Mouse (Mus musculus) ES-Bruce4 (cell line): ENCODE data around the gene Usp29. TPM values are rescaled to one million over a fixed set of nuclear protein-coding genes. Genes with fewer than 3 reads are reported as not detected.
"Not testable (repeated sequence)": the region's sequence is repeated elsewhere in the genome, so short reads cannot be mapped to it uniquely, and the experiment has no call there.

Source experiments
- H3K27ac ChIP-seq: 2 replicates; pipeline ENCODE4 v1.5.1; 2012; ENCODE audit warnings: low read length, inconsistent platforms; ENCODE audit not compliant: insufficient read depth
- H3K27me3 ChIP-seq: 2 replicates; pipeline ENCODE4 v1.6.1; 2012; ENCODE audit warnings: mild to moderate bottlenecking, low read length, inconsistent platforms; ENCODE audit not compliant: control insufficient read depth, poor library complexity, insufficient read depth, severe bottlenecking
- H3K36me3 ChIP-seq: 2 replicates; pipeline ENCODE4 v1.6.1; 2012; ENCODE audit warnings: inconsistent platforms, mild to moderate bottlenecking, low read length, moderate library complexity; ENCODE audit not compliant: control insufficient read depth, poor library complexity, insufficient read depth, severe bottlenecking
- H3K4me1 ChIP-seq: one replicate; pipeline ENCODE4 v1.8.1; 2011; ENCODE audit warnings: low read length; ENCODE audit not compliant: control insufficient read depth, insufficient read depth
- H3K4me3 ChIP-seq: 2 replicates; pipeline ENCODE4 v1.5.1; 2011; ENCODE audit warnings: low read depth, mild to moderate bottlenecking, low read length
- H3K9ac ChIP-seq: 2 replicates; pipeline ENCODE4 v1.6.1; 2012; ENCODE audit warnings: low read depth, mild to moderate bottlenecking, inconsistent platforms; ENCODE audit not compliant: poor library complexity, severe bottlenecking
- H3K9me3 ChIP-seq: replicated peaks from 2 replicates; pipeline ENCODE4 v1.6.1; 2012; ENCODE audit warnings: mild to moderate bottlenecking, low read length, inconsistent platforms; ENCODE audit not compliant: control insufficient read depth, poor library complexity, insufficient read depth, severe bottlenecking
- CTCF ChIP-seq: IDR thresholded peaks from one replicate; pipeline ENCODE4 v1.8.1; 2011; ENCODE audit warnings: low read depth, low read length
- EP300 ChIP-seq: IDR thresholded peaks from 2 replicates; pipeline ENCODE4 v1.6.1; 2011; ENCODE audit warnings: low read depth, low read length; ENCODE audit not compliant: insufficient read depth
- POLR2A ChIP-seq: IDR thresholded peaks from one replicate; pipeline ENCODE4 v1.8.1; 2011; ENCODE audit warnings: low read length; ENCODE audit not compliant: insufficient read depth
- polyA plus RNA-seq: library from polyadenylated mRNA; stranded (reverse); fragments of >200 nt; gene quantifications from 2 replicates; pipeline ENCODE4 v1.2.4, GENCODE M21; 2011; ENCODE audit warnings: low read depth; ENCODE audit not compliant: missing spikeins, insufficient read depth, insufficient read length

The Usp29 gene
- polyA plus RNA-seq, 1 experiment: 12.8 TPM

GRCm38 (mm10) chr7:6868831-6869230 is 138.5 kb downstream of the Usp29 start:
- TF ChIP-seq EP300 (no peak), CTCF (no peak), POLR2A (no peak)
- H3K36me3 ChIP-seq: no peaks in the 10 kb centered on the region
- no peak overlapping the region for H3K4me3 ChIP-seq
- no peak overlapping the region for H3K27ac ChIP-seq
- no peaks in the 10 kb centered on the region for H3K27me3 ChIP-seq
- H3K9me3 ChIP-seq: no peaks in the 10 kb centered on the region
- no peaks in the 10 kb centered on the region for H3K4me1 ChIP-seq
- H3K9ac ChIP-seq: no peak overlapping the region

GRCm38 (mm10) chr7:6869556-6869955 is 139.2 kb downstream of the Usp29 start:
- H3K27ac ChIP-seq: no peak overlapping the region
- H3K9ac ChIP-seq: no peak overlapping the region
- H3K36me3 ChIP-seq: no peaks in the 10 kb centered on the region
- H3K4me3 ChIP-seq: no peak overlapping the region
- no peaks in the 10 kb centered on the region for H3K9me3 ChIP-seq
- H3K4me1 ChIP-seq: no peaks in the 10 kb centered on the region
- TF ChIP-seq EP300: no peak
- TF ChIP-seq POLR2A: no peak
- no peak for TF ChIP-seq CTCF
- no peaks in the 10 kb centered on the region for H3K27me3 ChIP-seq

- Histone ChIP-seq H3K9ac (no peak overlapping the region), H3K27me3 (no peaks in the 10 kb centered on the region), H3K4me3 (no peak overlapping the region), H3K4me1 (no peaks in the 10 kb centered on the region), H3K9me3 (no peaks in the 10 kb centered on the region), H3K36me3 (no peaks in the 10 kb centered on the region), H3K27ac (no peak overlapping the region)
- no peak for TF ChIP-seq CTCF
- TF ChIP-seq EP300: no peak
- no peak for TF ChIP-seq POLR2A
Observed at GRCm38 (mm10) chr7:6874448-6874847, 144.1 kb downstream of the Usp29 start.

GRCm38 (mm10) chr7:6878202-6878601 is 147.8 kb downstream of the Usp29 start:
- Histone ChIP-seq H3K27me3 (no peaks in the 10 kb centered on the region), H3K27ac (no peak overlapping the region)

GRCm38 (mm10) chr7:6878849-6879248 is 148.5 kb downstream of the Usp29 start:
- not testable (repeated sequence) for H3K9ac ChIP-seq, H3K27me3 ChIP-seq

More at GRCm38 (mm10) chr7:6878202-6878601, 147.8 kb downstream of the Usp29 start:
- Histone ChIP-seq H3K9me3 (no peaks in the 10 kb centered on the region), H3K36me3 (no peaks in the 10 kb centered on the region), H3K9ac (no peak overlapping the region), H3K4me3 (no peak overlapping the region), H3K4me1 (no peaks in the 10 kb centered on the region)
- TF ChIP-seq POLR2A (no peak), EP300 (no peak), CTCF (no peak)

GRCm38 (mm10) chr7:6879512-6880164 is 149.3 kb downstream of the Usp29 start:
- no peak overlapping the region for H3K27ac ChIP-seq
- no peak for TF ChIP-seq POLR2A
- TF ChIP-seq EP300: no peak
- no peak for TF ChIP-seq CTCF
- no peak overlapping the region for H3K4me3 ChIP-seq
- no peaks in the 10 kb centered on the region for H3K9me3 ChIP-seq
- no peak overlapping the region for H3K9ac ChIP-seq
- no peaks in the 10 kb centered on the region for H3K27me3 ChIP-seq
- H3K4me1 ChIP-seq: no peaks in the 10 kb centered on the region
- no peaks in the 10 kb centered on the region for H3K36me3 ChIP-seq

More at GRCm38 (mm10) chr7:6878849-6879248, 148.5 kb downstream of the Usp29 start:
- H3K36me3 ChIP-seq, H3K27ac ChIP-seq, H3K4me1 ChIP-seq, H3K9me3 ChIP-seq, H3K4me3 ChIP-seq: not testable (repeated sequence)

- not testable (repeated sequence) for H3K4me1 ChIP-seq, H3K27me3 ChIP-seq, H3K27ac ChIP-seq, H3K36me3 ChIP-seq, H3K9ac ChIP-seq, H3K9me3 ChIP-seq, H3K4me3 ChIP-seq
Observed at GRCm38 (mm10) chr7:6880918-6881317, 150.5 kb downstream of the Usp29 start.
